Mouse (Mus musculus) erythroblast, adult 5-6 weeks (primary cell): ENCODE data around the gene Primpol. TPM values are rescaled to one million over a fixed set of nuclear protein-coding genes. Genes with fewer than 3 reads are reported as not detected.

Experiments
- total RNA-seq, 2 experiments: library from RNA; stranded (forward) in 1 of 2; stranded (reverse) in 1 of 2; fragments of 150-400 nt in 1 of 2; fragments of 200-764, 138-1000 nt in 1 of 2; gene quantifications; 2 replicates each; pipeline versions ENCODE4 v1.2.3 to v1.2.4; 2015 to 2017; ENCODE audit warnings: low replicate concordance in 2 of 2

Gene Primpol
- total RNA-seq, 2 experiments from 2014 or later: 14.0 to 15.2 TPM

Other genes with a start within 250 kb of the Primpol start
- 393 and 430 TPM in 2 replicates for gene Acsl1, start 146.2 kb downstream of the Primpol start, total RNA-seq (2015; ENCODE audit: low replicate concordance)
- 573 and 623 TPM in 2 replicates for gene Acsl1, start 146.2 kb downstream of the Primpol start, total RNA-seq (2017; ENCODE audit: low replicate concordance)
- 6.5 and 19.4 TPM in 2 replicates for gene Cenpu, start 65.2 kb downstream of the Primpol start, total RNA-seq (2015; ENCODE audit: low replicate concordance)
- 30.5 and 31.9 TPM in 2 replicates for gene Cenpu, start 65.2 kb downstream of the Primpol start, total RNA-seq (2017; ENCODE audit: low replicate concordance)
- gene Casp3, start 79 bp upstream of the Primpol start, total RNA-seq (2015; ENCODE audit: low replicate concordance): 18.4 and 31.5 TPM in 2 replicates
- 39.3 and 41.9 TPM in 2 replicates for gene Casp3, start 79 bp upstream of the Primpol start, total RNA-seq (2017; ENCODE audit: low replicate concordance)
- gene Irf2, start 122.5 kb upstream of the Primpol start, total RNA-seq (2015; ENCODE audit: low replicate concordance): 44.7 and 89.5 TPM in 2 replicates
- gene Irf2, start 122.5 kb upstream of the Primpol start, total RNA-seq (2017; ENCODE audit: low replicate concordance): 38.5 and 52.1 TPM in 2 replicates